Comparison of ENCODE assay signal across 8 mouse cellular contexts in genomic region chr19:46479306-46480075, GRCm38 (mm10). TPM values are rescaled to one million over a fixed set of nuclear protein-coding genes. Genes with fewer than 3 reads are reported as not detected.
DNase-seq lines count a peak whose midpoint lies in the region; ATAC-seq and TF ChIP-seq lines count a peak whose summit lies in the region.
"Had no signal": no experiment of that assay in that cellular context is flagged by ENCODE, and none has a peak within 500 bp of the region (broad histone marks: within the 10 kb centered on the region; RNA-seq: fewer than 3 reads in every experiment).

No protein-coding gene starts in this region.

- dilution Hi-C loops in CH12.LX (cut with MboI; ENCODE audit: extremely low pct_ligation_motif_present, extremely low pct_unique_long_range_greater_than_20kb, low sequenced_read_pairs): no loop called here

- no peaks in the 10 kb centered on the region for H3K9me3 ChIP-seq in CH12.LX (replicated peaks; ENCODE audit: low read length)
- no peaks in the 10 kb centered on the region for H3K9me3 ChIP-seq in lung, embryonic 15.5 days

- H3K36me3 ChIP-seq in CH12.LX (replicated peaks in 1 of 2; ENCODE audit: control insufficient read depth in 1 of 2, insufficient read depth in 1 of 2, low read length in 1 of 2): peaks cover 20 to 61% of the 10 kb centered on the region in 2 experiments
- H3K36me3 ChIP-seq in lung, embryonic 15.5 days: peaks cover 19% of the 10 kb centered on the region; the same call in 1 of the 2 replicates

- in situ Hi-C loops in CH12.LX (cut with MboI; ENCODE audit: low pct_ligation_motif_present, low pct_unique_long_range_greater_than_20kb, low sequenced_read_pairs): no loop called here

- peaks cover 15 to 76% of the 10 kb centered on the region in 2 experiments for H3K4me1 ChIP-seq in CH12.LX (ENCODE audit: control insufficient read depth in 1 of 2, insufficient read depth in 2 of 2)
- H3K4me1 ChIP-seq in lung, embryonic 15.5 days: peaks cover 80% of the 10 kb centered on the region

- no peak for TF ChIP-seq RAD21 in CH12.LX (IDR thresholded peaks at IDR 0.05; ENCODE audit: low read depth, low read length)

- intact Hi-C loops in heart, postnatal 14 days (cut with DNase I): no loop called here

- no peaks in the 10 kb centered on the region for H3K79me2 ChIP-seq in CH12.LX (replicated peaks; ENCODE audit: control insufficient read depth, extremely low read depth, insufficient read depth, poor library complexity, severe bottlenecking)

- 33% methylated on average over 21 of the region's 21 CpGs for WGBS in lung, embryonic 15.5 days

- TF ChIP-seq CTCF in CH12.LX (conservative IDR thresholded peaks at IDR 0.05 in 1 of 2, IDR thresholded peaks at IDR 0.05 in 1 of 2; ENCODE audit: low read depth in 2 of 2, low read length in 2 of 2): no peak

- H3K27me3 ChIP-seq in CH12.LX (replicated peaks): no peaks in the 10 kb centered on the region
- H3K27me3 ChIP-seq in lung, embryonic 15.5 days: no peaks in the 10 kb centered on the region

- TF ChIP-seq EP300 in CH12.LX (IDR thresholded peaks at IDR 0.05; ENCODE audit: low read length): no peak

- peak overlapping the region; percentile 10; the same call in 1 of the 2 replicates for H3K9ac ChIP-seq in CH12.LX (ENCODE audit: insufficient read depth, low read depth)
- H3K9ac ChIP-seq in lung, embryonic 15.5 days: no peak overlapping the region

- H3K27ac ChIP-seq in CH12.LX (ENCODE audit: insufficient read depth, low read depth): peak overlapping the region; percentile 13; the same call in 1 of the 2 replicates
- peak overlapping the region; percentile 81 for H3K27ac ChIP-seq in lung, embryonic 15.5 days

- ATAC-seq in lung, embryonic 15.5 days (ENCODE audit: borderline replicate concordance, extremely low read depth, low FRiP score, low TSS enrichment): peak; percentile 44

- no peak for TF ChIP-seq POLR2A in CH12.LX (IDR thresholded peaks at IDR 0.05; ENCODE audit: low read depth, low read length)

- peak overlapping the region in 2 of 3 experiments; percentile 1 to 56 for H3K4me3 ChIP-seq in CH12.LX (replicated peaks in 1 of 3; ENCODE audit: low read depth in 2 of 3, low read length in 2 of 3, poor library complexity in 1 of 3)
- no peak overlapping the region for H3K4me3 ChIP-seq in lung, embryonic 15.5 days
- H3K4me3 ChIP-seq: erythroblast, embryonic 14.5 days had no signal

- DNase-seq in CD4-positive helper T cell, adult 2 months (ENCODE audit: low read depth, low spot score): peak; percentile 44
- no peak for DNase-seq in CH12.LX (ENCODE audit: extremely low read depth)
- DNase-seq in heart, postnatal 14 days: peak; percentile 29 to 53
- no peak for DNase-seq in layer of hippocampus, adult 9-10 months (ENCODE audit: low spot score)
- no peak for DNase-seq in natural killer cell, adult 2 months (ENCODE audit: low spot score in 2 of 2)
- DNase-seq in spleen, adult 12 weeks (ENCODE audit: low spot score): no peak

- no peak overlapping the region; the same call in 1 of the 2 replicates for H3K4me2 ChIP-seq in CH12.LX (ENCODE audit: insufficient read depth, low read depth, poor library complexity, severe bottlenecking)
- 0 out of 2 replicates have a peak overlapping the region, but pooled peaks have one; percentile 3 for H3K4me2 ChIP-seq in lung, embryonic 15.5 days

TF ChIP-seq in CH12.LX, 34 proteins besides CTCF, POLR2A, EP300 and RAD21:
- no peak for TF ChIP-seq ZC3H11A (IDR thresholded peaks at IDR 0.05; ENCODE audit: low read depth, low read length)
- TF ChIP-seq MAZ (IDR thresholded peaks at IDR 0.05; ENCODE audit: low read depth, low read length): no peak

RNA-seq across cellular contexts. Expression of gene Trim8, which starts 22.0 kb away (rescaled TPM):
- total RNA-seq in CH12.LX (2012; rRNA removed) (11.0 and 12.0 TPM in 2 replicates), CH12.LX (2014; rRNA removed) (3.7 and 4.4 TPM in 2 replicates)
- 23.3 and 24.9 TPM in 2 replicates for polyA plus RNA-seq in CH12.LX (2012; ENCODE audit: insufficient read length, low read depth)
- total RNA-seq in heart, postnatal 14 days (2021): 10 to 100 TPM; 47.6 to 50.0 TPM
- polyA plus RNA-seq in lung, embryonic 15.5 days (2015; fragmentation: Nextera tagmentation; extraction: Ambion mirVana): 22.2 and 27.8 TPM in 2 replicates

Comparison
In these comparisons a context has a peak if more than half of its experiments do, and no peak if none do; other contexts are left out.
1. DNase-seq: peak in CD4-positive helper T cell, adult 2 months (single experiment) and heart, postnatal 14 days (2 of 2); none in CH12.LX (single experiment), layer of hippocampus, adult 9-10 months (single experiment), natural killer cell, adult 2 months (0 of 2) and spleen, adult 12 weeks (single experiment).